Mouse (Mus musculus) gastrocnemius, adult 8-10 months (tissue): ENCODE data around the gene Rdx. TPM values are rescaled to one million over a fixed set of nuclear protein-coding genes. Genes with fewer than 3 reads are reported as not detected.
"Not testable (repeated sequence)": the region's sequence is repeated elsewhere in the genome, so short reads cannot be mapped to it uniquely, and the experiment has no call there.

ENCODE experiments used
- DNase-seq, 2 experiments: peaks; one replicate each; pipeline ENCODE4 v3.0.0; 2022; ENCODE audit warnings: low spot score in 2 of 2
- total RNA-seq, 4 experiments: library from RNA; stranded (reverse); gene quantifications; 2 replicates each; pipeline ENCODE4 v1.2.4; 2022

Gene Rdx
- total RNA-seq, 4 experiments from 2014 or later = 110 to 119 (median 115) TPM

GRCm38 (mm10) chr9:52052221-52052620 is 5.2 kb downstream of the Rdx start:
- DNase-seq = no peak

- no peak for DNase-seq
These were observed 8.3 kb downstream of the Rdx start for GRCm38 (mm10) chr9:52055313-52055712.

GRCm38 (mm10) chr9:52059788-52060187 is 12.8 kb downstream of the Rdx start:
- DNase-seq = no peak

GRCm38 (mm10) chr9:52070052-52070451 is 23.1 kb downstream of the Rdx start:
- no peak for DNase-seq

- not testable (repeated sequence) for DNase-seq
These were observed 24.4 kb downstream of the Rdx start for GRCm38 (mm10) chr9:52071352-52071751.

- DNase-seq = no peak
These were observed 25.2 kb downstream of the Rdx start for GRCm38 (mm10) chr9:52072202-52072601.

GRCm38 (mm10) chr9:52076089-52076488 is 29.1 kb downstream of the Rdx start:
- no peak for DNase-seq

- DNase-seq = no peak
These were observed 30.7 kb downstream of the Rdx start for GRCm38 (mm10) chr9:52077692-52078091.

- DNase-seq = no peak
These were observed 35.0 kb downstream of the Rdx start for GRCm38 (mm10) chr9:52081979-52082378.

GRCm38 (mm10) chr9:52082414-52082813 is 35.4 kb downstream of the Rdx start:
- DNase-seq = no peak

- no peak for DNase-seq
These were observed 44.8 kb downstream of the Rdx start for GRCm38 (mm10) chr9:52091752-52092151.

GRCm38 (mm10) chr9:52092311-52092710 is 45.3 kb downstream of the Rdx start:
- no peak for DNase-seq

GRCm38 (mm10) chr9:52093108-52093507 is 46.1 kb downstream of the Rdx start:
- DNase-seq = no peak

GRCm38 (mm10) chr9:52094016-52094415 is 47.0 kb downstream of the Rdx start:
- no peak for DNase-seq

GRCm38 (mm10) chr9:52094471-52094980 is 47.6 kb downstream of the Rdx start:
- no peak for DNase-seq

- no peak for DNase-seq
These were observed 48.7 kb downstream of the Rdx start for GRCm38 (mm10) chr9:52095666-52096065.

GRCm38 (mm10) chr9:52097386-52097785 is 50.4 kb downstream of the Rdx start:
- DNase-seq = no peak

GRCm38 (mm10) chr9:52098600-52098999 is 51.6 kb downstream of the Rdx start:
- DNase-seq = peak; percentile 60 to 68

- no peak for DNase-seq
These were observed 53.5 kb downstream of the Rdx start for GRCm38 (mm10) chr9:52100426-52100825.

- no peak for DNase-seq
These were observed 55.3 kb downstream of the Rdx start for GRCm38 (mm10) chr9:52102060-52102844.

GRCm38 (mm10) chr9:52103448-52104224 is 56.7 kb downstream of the Rdx start:
- no peak for DNase-seq

- no peak for DNase-seq
These were observed 57.2 kb downstream of the Rdx start for GRCm38 (mm10) chr9:52104225-52104615.
